Mouse (Mus musculus) effector memory CD4-positive, alpha-beta T cell, adult 7 months (primary cell): ENCODE data around the gene Ddx3x. TPM values are rescaled to one million over a fixed set of nuclear protein-coding genes. Genes with fewer than 3 reads are reported as not detected.

Source experiments
- polyA plus RNA-seq: library from polyadenylated mRNA; unstranded; fragments of 100-300 nt; shearing (Covaris generic); gene quantifications from one replicate; pipeline ENCODE4 v1.2.1, GENCODE M21; 2017

The Ddx3x gene
- 152 TPM for polyA plus RNA-seq

DNA sequence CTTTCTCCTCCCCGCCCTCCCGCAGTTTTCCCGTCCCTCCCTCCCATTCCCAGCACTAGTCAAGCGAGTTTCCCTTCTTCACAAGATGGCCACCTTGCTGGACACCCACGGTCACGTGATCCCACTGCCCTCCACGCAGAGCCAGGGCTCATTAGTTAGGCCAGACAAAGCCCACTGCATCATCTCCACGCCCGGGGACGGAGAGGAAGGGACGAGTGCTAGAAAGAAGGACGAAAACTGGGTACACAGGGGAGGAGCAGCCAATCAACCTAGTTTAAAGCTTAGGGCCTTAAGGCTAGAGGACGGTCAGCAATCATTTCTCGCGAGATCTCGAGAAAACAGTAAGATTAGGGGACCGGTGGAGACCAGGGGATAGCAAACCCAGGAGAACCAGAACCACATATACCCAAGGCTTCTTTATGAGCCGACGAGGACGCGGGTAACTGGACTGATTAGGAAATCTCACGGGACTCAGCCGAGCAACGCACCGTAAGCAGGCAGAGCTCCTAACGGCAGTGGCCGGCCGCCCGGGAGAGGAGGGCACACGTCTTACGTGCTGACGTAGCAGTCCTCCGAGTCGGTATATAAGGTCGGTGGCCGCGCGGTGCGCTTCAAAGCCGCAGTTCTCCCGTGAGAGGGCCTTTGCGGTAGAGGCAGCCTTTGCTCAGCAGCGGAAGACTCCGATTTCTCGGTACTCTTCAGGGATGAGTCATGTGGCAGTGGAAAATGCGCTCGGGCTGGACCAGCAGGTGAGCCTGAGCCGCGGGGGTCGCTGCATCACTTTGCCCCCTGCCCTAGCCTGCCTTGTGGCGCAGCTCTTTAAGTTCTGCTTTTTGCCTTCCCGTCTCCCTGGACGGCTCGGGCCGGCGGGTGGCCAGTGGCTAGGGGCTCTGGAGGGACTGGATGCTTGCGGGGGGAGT, at the start of gene Ddx3x:
Ddx3x (plus strand) TSS at position 562 of the 920 bp plus-strand sequence.

Other genes starting within 250 kb of the Ddx3x start
- 86.2 TPM for gene Usp9x, start 209.5 kb upstream of the Ddx3x start, polyA plus RNA-seq
- 0.07 TPM for gene Nyx, start 185.1 kb downstream of the Ddx3x start, polyA plus RNA-seq